Mouse (Mus musculus): ENCODE results near the gene Tmem120b. TPM values are rescaled to one million over a fixed set of nuclear protein-coding genes. Genes with fewer than 3 reads are reported as not detected.

Tmem120b gene
- polyA plus RNA-seq, 1 experiment from 2014 or later, result 19.1 TPM

DNA sequence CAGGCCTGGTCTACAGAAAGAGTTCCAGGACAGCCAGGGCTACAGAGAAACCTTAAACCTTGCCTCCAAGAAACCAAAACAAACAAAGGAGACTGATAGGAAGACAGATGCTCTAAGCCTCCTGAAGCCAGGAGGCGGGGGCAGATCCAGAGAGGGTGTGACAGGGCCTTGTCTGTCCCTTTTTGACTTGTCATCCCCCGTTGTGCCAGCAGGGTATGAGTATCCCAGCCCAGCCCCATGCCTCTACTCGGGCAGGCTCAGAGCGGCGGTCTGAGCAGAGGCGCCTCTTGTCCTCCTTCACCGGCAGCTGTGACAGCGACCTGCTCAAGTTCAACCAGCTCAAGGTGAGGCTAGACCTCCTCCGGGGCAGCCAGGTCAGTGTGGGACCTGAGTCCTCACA is 94.7 kb downstream of the Tmem120b start:
- 90% methylated on average over 9 of the region's 9 CpGs for WGBS
- Histone ChIP-seq H3K4me3 (no peak overlapping the region), H3K9ac (no peak overlapping the region), H3K36me3 (peaks cover 87% of the 10 kb centered on the region), H3K4me2 (replicated peaks) (no peak overlapping the region), H3K9me3 (no peaks in the 10 kb centered on the region), H3K4me1 (no peaks in the 10 kb centered on the region), H3K27ac (no peak overlapping the region), H3K27me3 (no peaks in the 10 kb centered on the region)
- ATAC-seq (ENCODE audit: low FRiP score, low read depth), result peak; percentile 13; the same call in 1 of the 2 replicates

DNA sequence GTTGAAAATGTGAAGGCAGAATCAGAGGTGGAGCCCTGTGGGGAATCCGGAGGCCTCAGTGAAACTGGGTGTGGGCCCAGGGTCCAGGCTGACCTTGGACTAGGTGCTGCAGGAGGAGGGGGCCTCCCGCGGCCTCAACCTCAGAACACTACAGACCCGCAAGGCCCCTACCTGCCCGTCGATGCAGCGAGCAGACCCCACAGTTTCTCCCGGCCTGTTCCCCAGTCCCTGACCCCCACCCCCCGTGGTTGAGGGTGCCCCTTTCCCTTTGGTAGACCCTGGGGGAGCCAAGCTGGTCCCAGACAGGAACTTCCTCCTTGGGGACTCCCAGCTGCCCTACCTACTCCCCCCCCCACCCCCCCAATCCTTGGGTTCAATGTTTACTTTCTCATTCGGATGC is 98.2 kb downstream of the Tmem120b start:
- Histone ChIP-seq H3K4me1 (peaks cover 18% of the 10 kb centered on the region), H3K27ac (no peak overlapping the region), H3K36me3 (peaks cover 55% of the 10 kb centered on the region), H3K27me3 (no peaks in the 10 kb centered on the region), H3K4me2 (replicated peaks) (no peak overlapping the region), H3K4me3 (no peak overlapping the region), H3K9ac (no peak overlapping the region), H3K9me3 (no peaks in the 10 kb centered on the region)
- no peak for ATAC-seq (ENCODE audit: low FRiP score, low read depth)
- WGBS, result 93% methylated on average over 10 of the region's 10 CpGs

Other genes with a start within 250 kb of the Tmem120b start
- 463 and 482 TPM in 2 replicates for gene Anapc5, start 247.1 kb upstream of the Tmem120b start, polyA plus RNA-seq (2015; fragmentation: Nextera tagmentation; extraction: Ambion mirVana)
- 41.8 and 42.4 TPM in 2 replicates for gene Rnf34, start 218.4 kb upstream of the Tmem120b start, polyA plus RNA-seq (2015; fragmentation: Nextera tagmentation; extraction: Ambion mirVana)
- 64.3 and 66.6 TPM in 2 replicates for gene Kdm2b, start 78.6 kb upstream of the Tmem120b start, polyA plus RNA-seq (2015; fragmentation: Nextera tagmentation; extraction: Ambion mirVana)
- 15.3 and 15.5 TPM in 2 replicates for gene Orai1, start 53.3 kb upstream of the Tmem120b start, polyA plus RNA-seq (2015; fragmentation: Nextera tagmentation; extraction: Ambion mirVana)
- gene Morn3, start 21.4 kb upstream of the Tmem120b start, polyA plus RNA-seq (2015; fragmentation: Nextera tagmentation; extraction: Ambion mirVana), result 0.92 TPM in 1 of 2 replicates, not detected in the other
- 3.7 and 4.6 TPM in 2 replicates for gene Rhof, start 64.3 kb downstream of the Tmem120b start, polyA plus RNA-seq (2015; fragmentation: Nextera tagmentation; extraction: Ambion mirVana)
- gene Setd1b, start 73.8 kb downstream of the Tmem120b start, polyA plus RNA-seq (2015; fragmentation: Nextera tagmentation; extraction: Ambion mirVana), result 11.1 and 12.0 TPM in 2 replicates
- gene Psmd9, start 101.0 kb downstream of the Tmem120b start, polyA plus RNA-seq (2015; fragmentation: Nextera tagmentation; extraction: Ambion mirVana), result 99.6 and 104 TPM in 2 replicates
- not detected in 2 replicates for gene Hpd, start 114.3 kb downstream of the Tmem120b start, polyA plus RNA-seq (2015; fragmentation: Nextera tagmentation; extraction: Ambion mirVana)
- 0.61 and 1.1 TPM in 2 replicates for gene Wdr66, start 183.7 kb downstream of the Tmem120b start, polyA plus RNA-seq (2015; fragmentation: Nextera tagmentation; extraction: Ambion mirVana)

All from limb, embryonic 13.5 days (tissue).